Mouse (Mus musculus): ENCODE results near the gene Mcm5. TPM values are rescaled to one million over a fixed set of nuclear protein-coding genes. Genes with fewer than 3 reads are reported as not detected.

The Mcm5 gene
- polyA plus RNA-seq, 1 experiment: 22.0 TPM

- no peak for TF ChIP-seq CTCF (IDR thresholded peaks at IDR 0.05; ENCODE audit: extremely low read depth, insufficient read length, insufficient replicate concordance, low read depth, low read length)
- TF ChIP-seq POLR2A (IDR thresholded peaks at IDR 0.05; ENCODE audit: low read depth, low read length): no peak
- 70% methylated on average over 5 of the region's 5 CpGs for WGBS
- Histone ChIP-seq H3K27me3 (ENCODE audit: control insufficient read depth, insufficient read depth, low read length) (no peaks in the 10 kb centered on the region), H3K27ac (ENCODE audit: insufficient read depth, low read depth, low read length) (no peak overlapping the region), H3K4me3 (ENCODE audit: low read depth, low read length) (no peak overlapping the region), H3K4me1 (ENCODE audit: control insufficient read depth, insufficient read depth, insufficient read length, low read length) (no peaks in the 10 kb centered on the region; the same call in 1 of the 2 replicates), H3K36me3 (ENCODE audit: control insufficient read depth, insufficient read depth, low read length) (no peaks in the 10 kb centered on the region)
These were observed 41.7 kb downstream of the Mcm5 start for GRCm38 (mm10) chr8:75150911-75151610.

GRCm38 (mm10) chr8:75151743-75152142 is 42.4 kb downstream of the Mcm5 start:
- Histone ChIP-seq H3K27ac (ENCODE audit: insufficient read depth, low read depth, low read length) (no peak overlapping the region), H3K36me3 (ENCODE audit: control insufficient read depth, insufficient read depth, low read length) (no peaks in the 10 kb centered on the region), H3K4me1 (ENCODE audit: control insufficient read depth, insufficient read depth, insufficient read length, low read length) (no peaks in the 10 kb centered on the region; the same call in 1 of the 2 replicates), H3K27me3 (ENCODE audit: control insufficient read depth, insufficient read depth, low read length) (no peaks in the 10 kb centered on the region), H3K4me3 (ENCODE audit: low read depth, low read length) (no peak overlapping the region)
- 78% methylated on average over 4 of the region's 4 CpGs for WGBS
- TF ChIP-seq CTCF (IDR thresholded peaks at IDR 0.05; ENCODE audit: extremely low read depth, insufficient read length, insufficient replicate concordance, low read depth, low read length) (no peak), POLR2A (IDR thresholded peaks at IDR 0.05; ENCODE audit: low read depth, low read length) (no peak)

- Histone ChIP-seq H3K27ac (ENCODE audit: insufficient read depth, low read depth, low read length) (no peak overlapping the region), H3K4me1 (ENCODE audit: control insufficient read depth, insufficient read depth, insufficient read length, low read length) (no peaks in the 10 kb centered on the region; the same call in 1 of the 2 replicates), H3K27me3 (ENCODE audit: control insufficient read depth, insufficient read depth, low read length) (no peaks in the 10 kb centered on the region), H3K4me3 (ENCODE audit: low read depth, low read length) (no peak overlapping the region), H3K36me3 (ENCODE audit: control insufficient read depth, insufficient read depth, low read length) (no peaks in the 10 kb centered on the region)
- TF ChIP-seq CTCF (IDR thresholded peaks at IDR 0.05; ENCODE audit: extremely low read depth, insufficient read length, insufficient replicate concordance, low read depth, low read length) (no peak), POLR2A (IDR thresholded peaks at IDR 0.05; ENCODE audit: low read depth, low read length) (no peak)
- WGBS: 49% methylated on average over 2 of the region's 2 CpGs
These were observed 43.2 kb downstream of the Mcm5 start for GRCm38 (mm10) chr8:75152505-75153082.

- H3K4me1 ChIP-seq (ENCODE audit: control insufficient read depth, insufficient read depth, insufficient read length, low read length): no peaks in the 10 kb centered on the region; the same call in 1 of the 2 replicates
- H3K27ac ChIP-seq (ENCODE audit: insufficient read depth, low read depth, low read length): peak overlapping the region; percentile 42; the same call in 1 of the 2 replicates
- no peaks in the 10 kb centered on the region for H3K27me3 ChIP-seq (ENCODE audit: control insufficient read depth, insufficient read depth, low read length)
- WGBS: 29% methylated on average over 5 of the region's 5 CpGs
- TF ChIP-seq CTCF (IDR thresholded peaks at IDR 0.05; ENCODE audit: extremely low read depth, insufficient read length, insufficient replicate concordance, low read depth, low read length) (no peak), POLR2A (IDR thresholded peaks at IDR 0.05; ENCODE audit: low read depth, low read length) (no peak)
- no peaks in the 10 kb centered on the region for H3K36me3 ChIP-seq (ENCODE audit: control insufficient read depth, insufficient read depth, low read length)
- H3K4me3 ChIP-seq (ENCODE audit: low read depth, low read length): no peak overlapping the region
These were observed 45.6 kb downstream of the Mcm5 start for GRCm38 (mm10) chr8:75154855-75155478.

GRCm38 (mm10) chr8:75155740-75156322 is 46.5 kb downstream of the Mcm5 start:
- TF ChIP-seq POLR2A (IDR thresholded peaks at IDR 0.05; ENCODE audit: low read depth, low read length): no peak
- TF ChIP-seq CTCF (IDR thresholded peaks at IDR 0.05; ENCODE audit: extremely low read depth, insufficient read length, insufficient replicate concordance, low read depth, low read length): no peak
- Histone ChIP-seq H3K4me3 (ENCODE audit: low read depth, low read length) (no peak overlapping the region), H3K36me3 (ENCODE audit: control insufficient read depth, insufficient read depth, low read length) (no peaks in the 10 kb centered on the region), H3K4me1 (ENCODE audit: control insufficient read depth, insufficient read depth, insufficient read length, low read length) (no peaks in the 10 kb centered on the region; the same call in 1 of the 2 replicates), H3K27me3 (ENCODE audit: control insufficient read depth, insufficient read depth, low read length) (no peaks in the 10 kb centered on the region), H3K27ac (ENCODE audit: insufficient read depth, low read depth, low read length) (peak overlapping the region; percentile 42; the same call in 1 of the 2 replicates)
- 34% methylated on average over 2 of the region's 2 CpGs for WGBS

- no peaks in the 10 kb centered on the region for H3K27me3 ChIP-seq (ENCODE audit: control insufficient read depth, insufficient read depth, low read length)
- H3K27ac ChIP-seq (ENCODE audit: insufficient read depth, low read depth, low read length): 0 out of 2 replicates have a peak overlapping the region, but pooled peaks have one; percentile 8
- no peaks in the 10 kb centered on the region; the same call in 1 of the 2 replicates for H3K4me1 ChIP-seq (ENCODE audit: control insufficient read depth, insufficient read depth, insufficient read length, low read length)
- TF ChIP-seq CTCF (IDR thresholded peaks at IDR 0.05; ENCODE audit: extremely low read depth, insufficient read length, insufficient replicate concordance, low read depth, low read length) (no peak), POLR2A (IDR thresholded peaks at IDR 0.05; ENCODE audit: low read depth, low read length) (no peak)
- H3K4me3 ChIP-seq (ENCODE audit: low read depth, low read length): no peak overlapping the region
- WGBS: 61% methylated on average over 7 of the region's 7 CpGs
- no peaks in the 10 kb centered on the region for H3K36me3 ChIP-seq (ENCODE audit: control insufficient read depth, insufficient read depth, low read length)
These were observed 48.3 kb downstream of the Mcm5 start for GRCm38 (mm10) chr8:75157471-75158230.
